Mouse (Mus musculus) c-Kit-positive CD71-positive TER-119-negative erythroid progenitor cells, embryonic 14.5 days (primary cell): ENCODE data around the gene Adipor1.

Experiments used
- DNase-seq: peaks from one replicate; pipeline ENCODE4 v3.0.0-alpha.2; 2013; ENCODE audit warnings: low read depth

Adipor1 gene

GRCm38 (mm10) chr1:134415168-134415831 lies at the start of gene Adipor1:
Gene Adipor1, plus strand, starts transcription at chr1:134415378.
- peak; percentile 91 for DNase-seq

GRCm38 (mm10) chr1:134365491-134365890 lies 49.7 kb upstream of the Adipor1 start:
- DNase-seq = no peak

- DNase-seq = peak; percentile 51
Measured at GRCm38 (mm10) chr1:134368777-134369337, 46.3 kb upstream of the Adipor1 start.

GRCm38 (mm10) chr1:134374124-134374523 lies 41.1 kb upstream of the Adipor1 start:
- no peak for DNase-seq

GRCm38 (mm10) chr1:134381051-134381450 lies 34.1 kb upstream of the Adipor1 start:
- DNase-seq = no peak

GRCm38 (mm10) chr1:134381795-134382625 lies 33.2 kb upstream of the Adipor1 start:
- no peak for DNase-seq

- DNase-seq = no peak
Measured at GRCm38 (mm10) chr1:134384581-134384980, 30.6 kb upstream of the Adipor1 start.

GRCm38 (mm10) chr1:134385176-134385575 lies 30.0 kb upstream of the Adipor1 start:
- no peak for DNase-seq

- DNase-seq = no peak
Measured at GRCm38 (mm10) chr1:134385666-134386065, 29.5 kb upstream of the Adipor1 start, which contains the start of gene 4933406M09Rik. Gene 4933406M09Rik, plus strand, starts transcription at chr1:134385940.

- no peak for DNase-seq
Measured at GRCm38 (mm10) chr1:134393827-134394226, 21.4 kb upstream of the Adipor1 start.

GRCm38 (mm10) chr1:134398210-134398609 lies 17.0 kb upstream of the Adipor1 start:
- DNase-seq = no peak

- peak; percentile 58 for DNase-seq
Measured at GRCm38 (mm10) chr1:134399735-134400134, 15.4 kb upstream of the Adipor1 start.

GRCm38 (mm10) chr1:134405509-134406413 lies 9.4 kb upstream of the Adipor1 start, which contains the start of gene Cyb5r1:
Gene Cyb5r1, plus strand, starts transcription at chr1:134405559.
- DNase-seq = peak; percentile 62

GRCm38 (mm10) chr1:134406414-134406771 lies 8.8 kb upstream of the Adipor1 start:
- DNase-seq = no peak

- DNase-seq = no peak
Measured at GRCm38 (mm10) chr1:134408080-134408479, 7.1 kb upstream of the Adipor1 start.

GRCm38 (mm10) chr1:134411706-134412629 lies 3.2 kb upstream of the Adipor1 start:
- DNase-seq = no peak

GRCm38 (mm10) chr1:134414038-134414437 lies 1.1 kb upstream of the Adipor1 start:
- DNase-seq = no peak

GRCm38 (mm10) chr1:134414501-134415167 lies 544 bp upstream of the Adipor1 start:
- no peak for DNase-seq

- DNase-seq = no peak
Measured at GRCm38 (mm10) chr1:134418414-134418975, 3.3 kb downstream of the Adipor1 start.

GRCm38 (mm10) chr1:134419176-134419575 lies 4.0 kb downstream of the Adipor1 start:
- no peak for DNase-seq
